ENCODE assay signal across 9 mouse cellular contexts in genomic region chr7:125181548-125181947, GRCm38 (mm10).
DNase-seq lines count a peak whose midpoint lies in the region; ATAC-seq and TF ChIP-seq lines count a peak whose summit lies in the region.
"Had no signal": no experiment of that assay in that cellular context is flagged by ENCODE, and none has a peak within 500 bp of the region (broad histone marks: within the 10 kb centered on the region; RNA-seq: fewer than 3 reads in every experiment).

No protein-coding gene starts in this region.

- TF ChIP-seq CTCF in heart, postnatal 0 days (IDR thresholded peaks at IDR 0.05; ENCODE audit: low read depth) = peak; percentile 56

- intact Hi-C loops in gastrocnemius, postnatal 36 days (cut with DNase I) = no loop called here

- no peak for ATAC-seq in heart, postnatal 0 days (ENCODE audit: insufficient read depth, low read depth)
- no peak for ATAC-seq in embryonic facial prominence, embryonic 14.5 days (ENCODE audit: low read depth)
- no peak for ATAC-seq in neural tube, embryonic 15.5 days (ENCODE audit: low FRiP score)

- WGBS in heart, postnatal 0 days = 70% methylated on average over 3 of the region's 3 CpGs
- 82% methylated on average over 3 of the region's 3 CpGs for WGBS in embryonic facial prominence, embryonic 14.5 days
- 89% methylated on average over 3 of the region's 3 CpGs for WGBS in neural tube, embryonic 15.5 days

- H3K36me3 ChIP-seq in heart, postnatal 0 days (replicated peaks; ENCODE audit: control insufficient read depth, insufficient read depth, low read length) = no peaks in the 10 kb centered on the region
- no peaks in the 10 kb centered on the region for H3K36me3 ChIP-seq in embryonic facial prominence, embryonic 14.5 days (ENCODE audit: control insufficient read depth, insufficient read depth, low read length)
- no peaks in the 10 kb centered on the region for H3K36me3 ChIP-seq in neural tube, embryonic 15.5 days
- H3K36me3 ChIP-seq: neural tube, embryonic 12.5 days had no signal

- H3K9me3 ChIP-seq in heart, postnatal 0 days (replicated peaks; ENCODE audit: control insufficient read depth, low read length) = no peaks in the 10 kb centered on the region
- no peaks in the 10 kb centered on the region for H3K9me3 ChIP-seq in embryonic facial prominence, embryonic 14.5 days (ENCODE audit: control insufficient read depth, low read length)
- no peaks in the 10 kb centered on the region for H3K9me3 ChIP-seq in neural tube, embryonic 15.5 days (replicated peaks)
- H3K9me3 ChIP-seq: neural tube, embryonic 12.5 days had no signal

- DNase-seq in heart, postnatal 0 days (ENCODE audit: low spot score) = peak; percentile 11
- no peak for DNase-seq in heart, adult 8-10 months (ENCODE audit: low spot score)
- DNase-seq in NIH3T3 (ENCODE audit: low read depth) = peak; percentile 1
- peak; percentile 15 for DNase-seq in embryonic facial prominence, embryonic 14.5 days (ENCODE audit: low spot score)
- DNase-seq in layer of hippocampus, adult 8-10 months (ENCODE audit: low spot score in 2 of 2) = peak; percentile 40 to 64
- peak; percentile 72 for DNase-seq in right cerebral cortex, adult 18-20 months
- DNase-seq in gastrocnemius, postnatal 36 days = no peak

- H3K4me3 ChIP-seq in heart, postnatal 0 days (ENCODE audit: low read depth, low read length) = no peak overlapping the region
- H3K4me3 ChIP-seq in embryonic facial prominence, embryonic 14.5 days (ENCODE audit: low read depth, low read length) = no peak overlapping the region
- no peak overlapping the region for H3K4me3 ChIP-seq in neural tube, embryonic 15.5 days (replicated peaks)
- H3K4me3 ChIP-seq: neural tube, embryonic 12.5 days had no signal

- H3K9ac ChIP-seq in heart, postnatal 0 days (replicated peaks; ENCODE audit: low read depth, low read length) = no peak overlapping the region
- H3K9ac ChIP-seq in embryonic facial prominence, embryonic 14.5 days (ENCODE audit: low read depth, low read length) = no peak overlapping the region
- H3K9ac ChIP-seq in neural tube, embryonic 15.5 days (replicated peaks) = no peak overlapping the region
- H3K9ac ChIP-seq: neural tube, embryonic 12.5 days had no signal

- TF ChIP-seq EP300 in heart, postnatal 0 days (IDR thresholded peaks at IDR 0.05; ENCODE audit: low read depth) = no peak

- H3K27me3 ChIP-seq in heart, postnatal 0 days (ENCODE audit: control insufficient read depth, insufficient read depth, low read length) = no peaks in the 10 kb centered on the region
- H3K27me3 ChIP-seq in embryonic facial prominence, embryonic 14.5 days (replicated peaks; ENCODE audit: control insufficient read depth, insufficient read depth, low read length) = no peaks in the 10 kb centered on the region
- 0 out of 2 replicates have a peak, but pooled peaks cover 7% of the 10 kb centered on the region for H3K27me3 ChIP-seq in neural tube, embryonic 15.5 days (replicated peaks)
- H3K27me3 ChIP-seq: neural tube, embryonic 12.5 days had no signal

- H3K27ac ChIP-seq in heart, postnatal 0 days (ENCODE audit: low read depth) = no peak overlapping the region
- no peak overlapping the region for H3K27ac ChIP-seq in embryonic facial prominence, embryonic 14.5 days (replicated peaks; ENCODE audit: low read depth, low read length)
- no peak overlapping the region for H3K27ac ChIP-seq in neural tube, embryonic 15.5 days (replicated peaks)
- H3K27ac ChIP-seq: neural tube, embryonic 12.5 days had no signal

- no peaks in the 10 kb centered on the region for H3K4me1 ChIP-seq in heart, postnatal 0 days (ENCODE audit: control insufficient read depth, insufficient read depth)
- no peaks in the 10 kb centered on the region for H3K4me1 ChIP-seq in embryonic facial prominence, embryonic 14.5 days (ENCODE audit: control insufficient read depth, insufficient read depth, low read length)
- peaks cover 15% of the 10 kb centered on the region for H3K4me1 ChIP-seq in neural tube, embryonic 15.5 days
- H3K4me1 ChIP-seq: neural tube, embryonic 12.5 days had no signal

- no peak overlapping the region for H3K4me2 ChIP-seq in heart, postnatal 0 days (ENCODE audit: low read depth, low read length)
- H3K4me2 ChIP-seq in embryonic facial prominence, embryonic 14.5 days (ENCODE audit: low read depth, low read length) = no peak overlapping the region
- no peak overlapping the region for H3K4me2 ChIP-seq in neural tube, embryonic 15.5 days
- H3K4me2 ChIP-seq: neural tube, embryonic 12.5 days had no signal

Comparison
In these comparisons a context has a peak if more than half of its experiments do, and no peak if none do; other contexts are left out.
1. DNase-seq: peak in heart, postnatal 0 days (single experiment), NIH3T3 (single experiment), embryonic facial prominence, embryonic 14.5 days (single experiment), layer of hippocampus, adult 8-10 months (2 of 2) and right cerebral cortex, adult 18-20 months (single experiment); none in heart, adult 8-10 months (single experiment) and gastrocnemius, postnatal 36 days (0 of 2).